Mouse (Mus musculus) CD4-positive, CD25-positive, alpha-beta regulatory T cell, adult 9 weeks (primary cell): Measurements from ENCODE around the gene Acer2. TPM values are rescaled to one million over a fixed set of nuclear protein-coding genes. Genes with fewer than 3 reads are reported as not detected.

Source experiments
- polyA plus RNA-seq: library from polyadenylated mRNA; unstranded; fragments of 100-300 nt; shearing (Covaris generic); gene quantifications from one replicate; pipeline ENCODE4 v1.2.1, GENCODE M21; 2017

Gene Acer2
- 15.5 TPM for polyA plus RNA-seq

GRCm38 (mm10) chr4:86874146-86874847 is at the start of gene Acer2:
Gene Acer2, plus strand, starts transcription at chr4:86874396.

GRCm38 (mm10) chr4:86857113-86858069 is 16.8 kb upstream of the Acer2 start, which contains the start of gene Rps6:
Gene Rps6, minus strand, starts transcription at chr4:86857412.

Other genes starting within 250 kb of the Acer2 start
- 23.4 TPM for gene Plin2, start 204.3 kb upstream of the Acer2 start, polyA plus RNA-seq
- 6.2 TPM for gene Dennd4c, start 125.8 kb upstream of the Acer2 start, polyA plus RNA-seq
- 839 TPM for gene Rps6, start 17.0 kb upstream of the Acer2 start, polyA plus RNA-seq